Mouse (Mus musculus) intestine, postnatal 0 days (tissue): ENCODE data around the gene Col8a1. TPM values are rescaled to one million over a fixed set of nuclear protein-coding genes. Genes with fewer than 3 reads are reported as not detected.

ENCODE experiments used
- ATAC-seq: fragments of 200-750 bp; cut with Nextera tagmentation; 2 replicates; pipeline ENCODE4 v1.8.0; 2017; ENCODE audit warnings: mild to moderate bottlenecking, moderate TSS enrichment, moderate library complexity
- H3K27ac ChIP-seq: fragments of 300-500 bp; sonication (generic); 2 replicates; pipeline ENCODE4 v1.5.1; 2014; ENCODE audit warnings: mild to moderate bottlenecking, low read depth, low read length, moderate library complexity
- H3K27me3 ChIP-seq: fragments of 300-500 bp; sonication (generic); replicated peaks from 2 replicates; pipeline ENCODE4 v1.6.1; 2014; ENCODE audit warnings: low read length, mixed read lengths; ENCODE audit not compliant: control insufficient read depth, insufficient read depth
- H3K36me3 ChIP-seq: fragments of 300-500 bp; sonication (generic); 2 replicates; pipeline ENCODE4 v1.6.1; 2014; ENCODE audit warnings: mild to moderate bottlenecking, moderate library complexity; ENCODE audit not compliant: control insufficient read depth, insufficient read depth
- H3K4me1 ChIP-seq: fragments of 300-500 bp; sonication (generic); replicated peaks from 2 replicates; pipeline ENCODE4 v1.6.1; 2014; ENCODE audit warnings: antibody characterized with exemption, low read length, mixed read lengths; ENCODE audit not compliant: control insufficient read depth, insufficient read depth
- H3K4me2 ChIP-seq: fragments of 300-500 bp; sonication (generic); replicated peaks from 2 replicates; pipeline ENCODE4 v1.6.1; 2014; ENCODE audit warnings: low read depth, mild to moderate bottlenecking, moderate library complexity
- H3K4me3 ChIP-seq: fragments of 300-500 bp; sonication (generic); 2 replicates; pipeline ENCODE4 v1.5.1; 2014; ENCODE audit warnings: low read depth, low read length
- H3K9ac ChIP-seq: fragments of 300-500 bp; sonication (generic); 2 replicates; pipeline ENCODE4 v1.6.1; 2014; ENCODE audit warnings: mild to moderate bottlenecking, low read depth, low read length
- H3K9me3 ChIP-seq: fragments of 300-500 bp; sonication (generic); 2 replicates; pipeline ENCODE4 v1.6.1; 2016; ENCODE audit warnings: mixed run types; ENCODE audit not compliant: control insufficient read depth
- CTCF ChIP-seq: sonication (generic); IDR thresholded peaks from 2 replicates; pipeline ENCODE4 v1.5.1; 2016; ENCODE audit warnings: low read depth, mild to moderate bottlenecking, control low read depth, antibody characterized with exemption, moderate library complexity
- WGBS: fragments of 180-500 bp; shearing (Covaris S2); extraction: QIAGEN DNeasy Blood & Tissue Kit; methylation state at CpG from one replicate; pipeline ENCODE4 v1.1.7; 2014; 5-methylcytosine and 5-hydroxymethylcytosine counted together
- polyA plus RNA-seq: library from polyadenylated mRNA; unstranded; fragments of >200 nt; fragmentation: Nextera tagmentation; extraction: Ambion mirVana; gene quantifications from 2 replicates; pipeline ENCODE4 v1.2.1, GENCODE M21; 2015

Col8a1 gene
- polyA plus RNA-seq, 1 experiment from 2014 or later: 7.3 TPM

DNA sequence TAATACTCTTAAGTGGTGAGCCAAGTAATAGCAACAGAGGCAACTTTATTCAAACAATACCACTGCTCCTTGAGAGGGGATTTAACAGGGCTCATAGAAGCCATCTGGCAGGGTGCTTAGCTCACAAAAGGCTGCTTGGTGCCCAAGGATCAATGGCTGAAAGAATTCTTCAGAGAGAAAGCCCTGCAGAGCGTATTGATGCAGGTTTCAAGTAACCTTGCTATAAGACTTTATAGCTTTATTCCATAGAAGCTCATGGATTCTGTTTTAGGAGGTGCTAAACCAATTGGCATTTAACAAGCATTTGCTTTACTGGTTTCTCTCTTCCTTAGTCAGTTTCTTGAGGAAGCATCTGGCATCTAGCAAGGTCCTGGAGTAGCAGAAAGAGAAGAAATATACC lies 59.8 kb downstream of the Col8a1 start:
- H3K9ac ChIP-seq: no peak overlapping the region
- no peaks in the 10 kb centered on the region for H3K27me3 ChIP-seq
- 83% methylated on average over 1 of the region's 1 CpGs for WGBS
- TF ChIP-seq CTCF: no peak
- no peak overlapping the region for H3K4me3 ChIP-seq
- no peak overlapping the region for H3K4me2 ChIP-seq
- no peaks in the 10 kb centered on the region for H3K36me3 ChIP-seq
- no peaks in the 10 kb centered on the region for H3K4me1 ChIP-seq
- H3K9me3 ChIP-seq: no peaks in the 10 kb centered on the region
- ATAC-seq: no peak
- H3K27ac ChIP-seq: no peak overlapping the region

DNA sequence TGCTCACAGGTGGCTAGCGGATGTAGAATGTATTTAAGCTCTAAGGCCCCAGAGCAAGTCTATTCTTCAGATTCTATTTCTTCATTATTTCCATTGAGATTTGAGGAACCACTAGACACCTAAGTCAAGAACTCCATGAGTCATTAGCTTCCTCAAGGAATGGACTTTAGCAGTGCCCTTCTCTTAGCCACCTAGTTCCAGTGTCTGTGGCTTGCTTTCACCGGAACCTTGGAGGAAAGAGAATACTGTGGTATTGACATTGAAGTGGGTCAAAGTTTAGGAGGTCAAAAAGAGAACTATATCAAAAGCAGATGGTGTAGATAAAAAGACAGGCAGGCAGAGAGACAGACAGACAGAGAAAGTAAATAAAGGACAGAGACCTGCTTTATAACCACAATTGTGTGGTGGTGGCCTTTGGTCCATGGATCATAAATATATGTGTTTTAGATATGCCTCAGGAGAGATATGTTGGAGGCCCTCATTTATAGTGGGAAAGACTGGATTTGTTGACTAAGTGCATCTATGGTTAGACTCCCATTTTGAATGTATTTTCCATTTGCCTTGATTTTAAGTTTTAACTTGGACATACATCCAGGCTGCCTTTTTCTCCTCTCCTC lies 60.5 kb downstream of the Col8a1 start:
- Histone ChIP-seq H3K4me3 (no peak overlapping the region), H3K36me3 (no peaks in the 10 kb centered on the region), H3K4me1 (no peaks in the 10 kb centered on the region), H3K9ac (no peak overlapping the region), H3K27me3 (no peaks in the 10 kb centered on the region), H3K9me3 (no peaks in the 10 kb centered on the region), H3K4me2 (no peak overlapping the region), H3K27ac (no peak overlapping the region)
- 71% methylated on average over 2 of the region's 2 CpGs for WGBS
- no peak for TF ChIP-seq CTCF
- peak; percentile 88 for ATAC-seq

DNA sequence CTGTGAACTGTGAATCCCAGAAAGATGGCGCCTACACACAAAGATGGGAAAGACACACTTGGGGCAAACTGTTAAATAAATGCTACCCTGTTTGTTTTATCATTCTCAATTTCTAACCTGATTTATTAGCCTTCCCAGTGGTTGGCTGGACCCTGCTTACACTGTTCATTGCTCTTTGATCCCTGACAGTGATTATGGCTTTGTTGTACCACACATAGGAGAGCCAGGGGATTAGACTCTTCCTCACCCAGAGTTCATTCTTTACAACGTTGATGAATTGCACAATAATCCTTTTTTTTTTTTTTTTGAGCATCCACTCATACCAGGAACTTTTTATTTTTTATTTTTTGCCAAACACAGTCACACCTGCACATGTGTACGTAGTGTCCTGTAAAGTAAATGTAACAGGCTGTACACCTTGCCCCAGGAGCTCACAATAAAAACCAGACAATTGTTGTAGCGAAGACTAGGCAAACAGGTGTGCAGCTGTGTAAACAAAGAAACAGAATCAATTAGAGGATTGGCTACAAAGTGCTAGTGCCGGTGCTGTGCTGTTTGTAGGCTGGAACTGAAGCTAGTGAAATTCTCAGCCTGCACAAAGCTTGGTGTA lies 68.6 kb downstream of the Col8a1 start:
- 30% methylated on average over 5 of the region's 5 CpGs for WGBS
- no peak for TF ChIP-seq CTCF

DNA sequence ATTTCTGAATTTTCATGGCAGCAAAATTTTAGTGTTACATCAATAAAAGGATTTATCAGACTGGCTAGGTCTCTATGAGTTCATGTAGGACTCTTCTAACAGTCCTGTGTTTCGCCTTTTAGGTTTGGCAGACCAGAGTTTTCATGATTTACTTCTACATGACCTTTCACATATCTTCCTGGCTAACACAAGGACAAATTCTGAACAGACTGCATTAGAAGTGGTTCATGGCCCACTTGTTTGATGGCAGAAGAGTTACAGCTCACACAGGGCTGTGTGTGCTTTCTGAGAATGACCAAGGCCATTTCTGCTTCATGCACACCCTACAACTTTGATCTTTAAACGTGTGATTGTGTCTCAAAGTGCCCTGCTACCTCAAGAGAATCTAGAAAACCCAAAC lies 82.3 kb downstream of the Col8a1 start:
- H3K4me2 ChIP-seq: no peak overlapping the region
- H3K36me3 ChIP-seq: no peaks in the 10 kb centered on the region
- no peaks in the 10 kb centered on the region for H3K4me1 ChIP-seq
- TF ChIP-seq CTCF: no peak
- H3K9ac ChIP-seq: no peak overlapping the region
- no peak overlapping the region for H3K27ac ChIP-seq
- WGBS: 62% methylated on average over 2 of the region's 2 CpGs
- no peaks in the 10 kb centered on the region for H3K9me3 ChIP-seq
- H3K27me3 ChIP-seq: no peaks in the 10 kb centered on the region
- H3K4me3 ChIP-seq: no peak overlapping the region
- ATAC-seq: no peak

More for the DNA sequence above, 68.6 kb downstream of the Col8a1 start:
- H3K27ac ChIP-seq: peak overlapping the region; percentile 23; the same call in 1 of the 2 replicates
- no peaks in the 10 kb centered on the region for H3K27me3 ChIP-seq
- peak overlapping the region; percentile 35 for H3K4me2 ChIP-seq
- H3K36me3 ChIP-seq: no peaks in the 10 kb centered on the region
- peak; percentile 98 for ATAC-seq
- no peaks in the 10 kb centered on the region for H3K9me3 ChIP-seq
- H3K4me3 ChIP-seq: no peak overlapping the region
- no peaks in the 10 kb centered on the region; the same call in 1 of the 2 replicates for H3K4me1 ChIP-seq
- H3K9ac ChIP-seq: no peak overlapping the region

DNA sequence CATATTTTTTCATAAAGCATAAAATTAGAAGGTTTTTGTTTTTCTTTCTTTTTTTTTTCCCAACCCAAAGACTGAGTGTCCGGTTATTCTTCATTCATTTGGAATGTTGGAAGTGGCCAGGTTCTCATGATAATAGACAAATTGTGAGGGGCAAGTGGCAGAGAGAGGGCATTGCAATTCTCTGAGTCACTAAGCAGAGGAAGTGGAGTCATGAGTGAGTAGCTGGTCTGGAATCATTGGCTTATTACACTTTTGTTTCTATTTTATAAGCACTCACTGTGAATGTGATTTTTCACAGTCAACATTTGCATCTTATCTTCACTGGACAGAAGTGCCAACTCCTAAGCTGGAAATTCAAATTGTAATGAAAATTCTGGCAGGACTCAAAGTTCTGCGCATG lies 82.9 kb downstream of the Col8a1 start:
- Histone ChIP-seq H3K9me3 (no peaks in the 10 kb centered on the region), H3K4me3 (no peak overlapping the region), H3K4me2 (no peak overlapping the region), H3K27ac (no peak overlapping the region), H3K27me3 (no peaks in the 10 kb centered on the region), H3K36me3 (no peaks in the 10 kb centered on the region), H3K4me1 (no peaks in the 10 kb centered on the region), H3K9ac (no peak overlapping the region)
- 67% methylated on average over 2 of the region's 2 CpGs for WGBS
- no peak for ATAC-seq
- TF ChIP-seq CTCF: no peak

DNA sequence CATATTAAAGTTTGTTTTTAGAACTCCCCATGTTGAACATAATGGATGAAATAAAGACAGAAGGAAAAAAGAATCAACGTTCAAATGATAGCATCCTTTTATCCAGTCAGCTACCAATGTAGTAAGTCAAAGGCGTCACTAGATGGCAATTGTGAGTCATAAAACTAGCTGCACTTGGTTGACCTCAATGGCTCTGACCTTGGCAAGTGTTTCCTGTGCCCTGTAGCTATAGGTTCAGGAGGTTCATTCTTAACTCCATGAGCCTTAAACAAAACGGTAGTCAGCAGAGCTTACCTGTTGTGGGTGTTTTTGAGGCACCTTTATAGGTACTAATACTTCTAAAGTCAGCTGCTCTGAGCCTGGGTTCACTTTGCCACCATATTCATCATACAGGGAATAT lies 85.2 kb downstream of the Col8a1 start:
- Histone ChIP-seq H3K27ac (no peak overlapping the region), H3K4me3 (no peak overlapping the region), H3K9me3 (no peaks in the 10 kb centered on the region), H3K27me3 (no peaks in the 10 kb centered on the region), H3K9ac (no peak overlapping the region), H3K4me1 (no peaks in the 10 kb centered on the region), H3K36me3 (no peaks in the 10 kb centered on the region), H3K4me2 (no peak overlapping the region)
- 9% methylated on average over 3 of the region's 3 CpGs for WGBS
- ATAC-seq: peak; percentile 54; the same call in 1 of the 2 replicates
- peak; percentile 82 for TF ChIP-seq CTCF
